In the genomic region with DNA sequence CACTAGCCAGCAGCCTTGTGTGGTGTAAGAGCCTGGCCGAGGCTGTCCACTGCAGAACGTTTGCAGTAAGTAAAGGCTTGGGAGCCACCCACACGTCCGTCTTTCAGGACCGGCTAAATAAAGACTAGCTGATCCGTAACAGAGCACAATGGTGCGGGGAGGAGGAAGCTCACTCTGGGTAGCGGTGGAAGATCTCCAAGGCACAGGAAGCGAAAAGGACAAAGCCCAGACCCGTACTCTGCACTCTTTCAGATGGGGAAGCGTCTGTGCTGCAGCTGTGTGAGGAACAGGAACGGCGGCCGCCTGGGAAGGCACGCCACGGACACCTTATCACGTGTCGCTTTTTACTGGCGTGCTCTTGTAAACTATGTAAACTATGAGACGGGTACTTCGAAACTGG, we compare ENCODE assay signal across 8 mouse cellular contexts. TPM values are rescaled to one million over a fixed set of nuclear protein-coding genes. Genes with fewer than 3 reads are reported as not detected.
DNase-seq lines count a peak whose midpoint lies in the region.
"Had no signal": no experiment of that assay in that cellular context is flagged by ENCODE, and none has a peak within 500 bp of the region (broad histone marks: within the 10 kb centered on the region; RNA-seq: fewer than 3 reads in every experiment).

No protein-coding gene starts in this region.

- intact Hi-C loops in heart, postnatal 14 days (cut with DNase I), result no loop called here

- peak overlapping the region; percentile 9; the same call in 1 of the 2 replicates for H3K27ac ChIP-seq in brown adipose tissue, adult 24 weeks (replicated peaks; ENCODE audit: low read depth, low read length)

- peaks cover 45% of the 10 kb centered on the region for H3K4me1 ChIP-seq in brown adipose tissue, adult 24 weeks (ENCODE audit: control insufficient read depth, insufficient read depth, insufficient read length, low read length)

- H3K4me3 ChIP-seq in brown adipose tissue, adult 24 weeks (ENCODE audit: insufficient read depth, low read depth, low read length), result no peak overlapping the region
- H3K4me3 ChIP-seq: myocyte had no signal

- DNase-seq in Muller cell, postnatal 12 days (ENCODE audit: inconsistent ontology term), result peak; percentile 62
- peak; percentile 59 to 62 for DNase-seq in heart, postnatal 14 days
- DNase-seq in layer of hippocampus, postnatal 10 days (ENCODE audit: low spot score in 2 of 2), result peak; percentile 39 to 46
- DNase-seq in lung, postnatal 4 days, result peak; percentile 69 to 81
- DNase-seq in telencephalon, adult 2 months (ENCODE audit: low read depth, low spot score), result peak; percentile 75
- no peak for DNase-seq in spleen, postnatal 14 days (ENCODE audit: low spot score in 2 of 2)

RNA-seq across cellular contexts. Expression of gene Csnk1e, which starts 22.5 kb away (rescaled TPM):
- 17.4 and 24.8 TPM in 2 replicates for polyA plus RNA-seq in brown adipose tissue, adult 24 weeks (2012; ENCODE audit: insufficient read depth, insufficient read length, missing spikeins)
- 10 to 100 TPM; 62.3 to 67.3 TPM for total RNA-seq in heart, postnatal 14 days (2021)
- 100 to 1,000 TPM; 172 to 178 TPM for total RNA-seq in layer of hippocampus, postnatal 10 days (2021)

RNA-seq across cellular contexts. Expression of gene Tmem184b, which starts 29.5 kb away (rescaled TPM):
- polyA plus RNA-seq in brown adipose tissue, adult 24 weeks (2012; ENCODE audit: insufficient read depth, insufficient read length, missing spikeins), result 60.3 and 71.0 TPM in 2 replicates
- total RNA-seq in heart, postnatal 14 days (2021), result 10 to 100 TPM; 52.8 to 55.6 TPM
- total RNA-seq in layer of hippocampus, postnatal 10 days (2021), result 10 to 100 TPM; 46.1 to 48.1 TPM

Comparison
In these comparisons a context has a peak if more than half of its experiments do, and no peak if none do; other contexts are left out.
1. DNase-seq: peak in Muller cell, postnatal 12 days (single experiment), heart, postnatal 14 days (2 of 2), layer of hippocampus, postnatal 10 days (2 of 2), lung, postnatal 4 days (2 of 2) and telencephalon, adult 2 months (single experiment); none in spleen, postnatal 14 days (0 of 2).